Mouse (Mus musculus) midbrain, embryonic 13.5 days (tissue): ENCODE results near the gene Fam76b. TPM values are rescaled to one million over a fixed set of nuclear protein-coding genes. Genes with fewer than 3 reads are reported as not detected.
A peak's percentile ranks its signal among the peaks of the same experiment; 100 is the strongest.

Experiments
- ATAC-seq: fragments of 200-750 bp; cut with Nextera tagmentation; 2 replicates; pipeline ENCODE4 v1.8.0; 2017; ENCODE audit warnings: mild to moderate bottlenecking, moderate TSS enrichment, moderate library complexity
- H3K27ac ChIP-seq: fragments of 300-500 bp; sonication (generic); 2 replicates; pipeline ENCODE4 v1.5.1; 2015; ENCODE audit warnings: inconsistent platforms, mild to moderate bottlenecking, moderate library complexity
- H3K27me3 ChIP-seq: fragments of 300-500 bp; sonication (generic); 2 replicates; pipeline ENCODE4 v1.6.1; 2015; ENCODE audit warnings: mild to moderate bottlenecking, inconsistent platforms
- H3K36me3 ChIP-seq: fragments of 300-500 bp; sonication (generic); 2 replicates; pipeline ENCODE4 v1.6.1; 2015; ENCODE audit warnings: mild to moderate bottlenecking, inconsistent platforms
- H3K4me1 ChIP-seq: fragments of 300-500 bp; sonication (generic); replicated peaks from 2 replicates; pipeline ENCODE4 v1.6.1; 2015; ENCODE audit warnings: inconsistent platforms
- H3K4me2 ChIP-seq: fragments of 300-500 bp; sonication (generic); replicated peaks from 2 replicates; pipeline ENCODE4 v1.6.1; 2015; ENCODE audit warnings: moderate library complexity, mild to moderate bottlenecking, inconsistent platforms
- H3K4me3 ChIP-seq: fragments of 300-500 bp; sonication (generic); replicated peaks from 2 replicates; pipeline ENCODE4 v1.5.1; 2015; ENCODE audit warnings: mild to moderate bottlenecking, inconsistent platforms
- H3K9ac ChIP-seq: fragments of 300-500 bp; sonication (generic); replicated peaks from 2 replicates; pipeline ENCODE4 v1.6.1; 2015; ENCODE audit warnings: mild to moderate bottlenecking, inconsistent platforms
- H3K9me3 ChIP-seq: fragments of 300-500 bp; sonication (generic); 2 replicates; pipeline ENCODE4 v1.6.1; 2016; ENCODE audit warnings: mild to moderate bottlenecking, inconsistent platforms
- WGBS: fragments of 180-500 bp; shearing (Covaris S2); methylation state at CpG from one replicate; pipeline ENCODE4 v1.1.7; 2015; 5-methylcytosine and 5-hydroxymethylcytosine counted together
- polyA plus RNA-seq: library from polyadenylated mRNA; unstranded; fragments of >200 nt; fragmentation: Nextera tagmentation; extraction: Ambion mirVana; gene quantifications from 2 replicates; pipeline ENCODE4 v1.2.1, GENCODE M21; 2015

Fam76b gene
- polyA plus RNA-seq, 1 experiment from 2014 or later: 26.3 TPM

GRCm38 (mm10) chr9:13826832-13827405 is 597 bp upstream of the Fam76b start, which contains the start of gene Cep57:
Gene Cep57, minus strand, starts transcription at chr9:13827107.
- WGBS: under 1% methylated on average over 44 of the region's 44 CpGs
- ATAC-seq: peak; percentile 93
- H3K27ac ChIP-seq: peak within 1 kb of the TSS; percentile 99

GRCm38 (mm10) chr9:13828087-13828441 is 548 bp downstream of the Fam76b start:
- ATAC-seq: no peak
- Histone ChIP-seq H3K4me3 (peak overlapping the region; percentile 83), H3K4me2 (peak overlapping the region; percentile 83), H3K4me1 (peaks cover 44% of the 10 kb centered on the region), H3K9ac (peak overlapping the region; percentile 94), H3K27ac (peak overlapping the region; percentile 99), H3K27me3 (no peaks in the 10 kb centered on the region), H3K36me3 (peaks cover 25% of the 10 kb centered on the region), H3K9me3 (no peaks in the 10 kb centered on the region)
- WGBS: under 1% methylated on average over 23 of the region's 23 CpGs

More at GRCm38 (mm10) chr9:13826832-13827405, 597 bp upstream of the Fam76b start, which contains the start of gene Cep57:
- Histone ChIP-seq H3K4me2 (peak within 1 kb of the TSS; percentile 83), H3K4me3 (peak within 1 kb of the TSS; percentile 83), H3K4me1 (peaks cover 44% of the 10 kb centered on the region), H3K9me3 (no peaks in the 10 kb centered on the region), H3K9ac (peak within 1 kb of the TSS; percentile 94), H3K27me3 (no peaks in the 10 kb centered on the region), H3K36me3 (peaks cover 15% of the 10 kb centered on the region)

GRCm38 (mm10) chr9:13835256-13835655 is 7.7 kb downstream of the Fam76b start:
- 95% methylated on average over 3 of the region's 3 CpGs for WGBS
- Histone ChIP-seq H3K4me3 (no peak overlapping the region), H3K4me2 (no peak overlapping the region), H3K9ac (no peak overlapping the region), H3K9me3 (no peaks in the 10 kb centered on the region), H3K27ac (no peak overlapping the region), H3K4me1 (0 out of 2 replicates have a peak, but pooled peaks cover 10% of the 10 kb centered on the region), H3K27me3 (no peaks in the 10 kb centered on the region), H3K36me3 (peaks cover 78% of the 10 kb centered on the region)
- no peak for ATAC-seq

GRCm38 (mm10) chr9:13836726-13837125 is 9.2 kb downstream of the Fam76b start:
- Histone ChIP-seq H3K36me3 (peaks cover 79% of the 10 kb centered on the region), H3K27me3 (no peaks in the 10 kb centered on the region), H3K9me3 (no peaks in the 10 kb centered on the region), H3K4me3 (no peak overlapping the region), H3K27ac (no peak overlapping the region), H3K4me1 (0 out of 2 replicates have a peak, but pooled peaks cover 3% of the 10 kb centered on the region), H3K9ac (no peak overlapping the region), H3K4me2 (no peak overlapping the region)
- ATAC-seq: no peak
- 91% methylated on average over 2 of the region's 2 CpGs for WGBS

GRCm38 (mm10) chr9:13847591-13847990 is 20.1 kb downstream of the Fam76b start:
- 94% methylated on average over 3 of the region's 3 CpGs for WGBS

GRCm38 (mm10) chr9:13848481-13849480 is 21.3 kb downstream of the Fam76b start:
- ATAC-seq: peak; percentile 84
- no peaks in the 10 kb centered on the region for H3K27me3 ChIP-seq

More at GRCm38 (mm10) chr9:13847591-13847990, 20.1 kb downstream of the Fam76b start:
- no peak for ATAC-seq
- H3K27me3 ChIP-seq: no peaks in the 10 kb centered on the region
- H3K4me3 ChIP-seq: no peak overlapping the region
- H3K4me1 ChIP-seq: no peaks in the 10 kb centered on the region
- no peak overlapping the region for H3K9ac ChIP-seq
- H3K9me3 ChIP-seq: no peaks in the 10 kb centered on the region
- no peak overlapping the region for H3K27ac ChIP-seq
- H3K36me3 ChIP-seq: peaks cover 20% of the 10 kb centered on the region
- no peak overlapping the region for H3K4me2 ChIP-seq

GRCm38 (mm10) chr9:13853876-13854275 is 26.4 kb downstream of the Fam76b start:
- ATAC-seq: no peak

More at GRCm38 (mm10) chr9:13848481-13849480, 21.3 kb downstream of the Fam76b start:
- H3K4me3 ChIP-seq: no peak overlapping the region
- H3K9ac ChIP-seq: no peak overlapping the region
- H3K9me3 ChIP-seq: no peaks in the 10 kb centered on the region
- H3K4me1 ChIP-seq: no peaks in the 10 kb centered on the region
- H3K27ac ChIP-seq: no peak overlapping the region
- whole genome bisulfite sequencing: 82% methylated on average over 10 of the region's 10 CpGs
- H3K4me2 ChIP-seq: no peak overlapping the region
- H3K36me3 ChIP-seq: peaks cover 13% of the 10 kb centered on the region

GRCm38 (mm10) chr9:13856247-13856646 is 28.7 kb downstream of the Fam76b start:
- Histone ChIP-seq H3K4me3 (no peak overlapping the region), H3K27me3 (no peaks in the 10 kb centered on the region), H3K36me3 (no peaks in the 10 kb centered on the region), H3K4me1 (no peaks in the 10 kb centered on the region), H3K4me2 (no peak overlapping the region), H3K9ac (no peak overlapping the region), H3K9me3 (no peaks in the 10 kb centered on the region), H3K27ac (no peak overlapping the region)
- 59% methylated on average over 1 of the region's 1 CpGs for WGBS
- ATAC-seq: no peak

More at GRCm38 (mm10) chr9:13853876-13854275, 26.4 kb downstream of the Fam76b start:
- Histone ChIP-seq H3K4me2 (no peak overlapping the region), H3K27me3 (no peaks in the 10 kb centered on the region), H3K4me3 (no peak overlapping the region), H3K9ac (no peak overlapping the region), H3K27ac (no peak overlapping the region), H3K9me3 (no peaks in the 10 kb centered on the region), H3K36me3 (no peaks in the 10 kb centered on the region), H3K4me1 (no peaks in the 10 kb centered on the region)
- WGBS: 87% methylated on average over 3 of the region's 3 CpGs

- no peak for ATAC-seq
- Histone ChIP-seq H3K4me2 (no peak overlapping the region), H3K27ac (no peak overlapping the region), H3K27me3 (no peaks in the 10 kb centered on the region), H3K4me1 (no peaks in the 10 kb centered on the region), H3K4me3 (no peak overlapping the region), H3K36me3 (no peaks in the 10 kb centered on the region), H3K9ac (no peak overlapping the region), H3K9me3 (no peaks in the 10 kb centered on the region)
- 85% methylated on average over 4 of the region's 4 CpGs for WGBS
Measured at GRCm38 (mm10) chr9:13856777-13857176, 29.3 kb downstream of the Fam76b start.

GRCm38 (mm10) chr9:13867646-13868045 is 40.1 kb downstream of the Fam76b start:
- no peaks in the 10 kb centered on the region for H3K36me3 ChIP-seq
- no peak overlapping the region for H3K4me3 ChIP-seq
- no peaks in the 10 kb centered on the region for H3K9me3 ChIP-seq
- no peaks in the 10 kb centered on the region for H3K27me3 ChIP-seq
- ATAC-seq: no peak
- H3K4me1 ChIP-seq: no peaks in the 10 kb centered on the region
- H3K9ac ChIP-seq: no peak overlapping the region
- H3K27ac ChIP-seq: no peak overlapping the region
- 71% methylated on average over 2 of the region's 2 CpGs for whole genome bisulfite sequencing
- H3K4me2 ChIP-seq: no peak overlapping the region

- Histone ChIP-seq H3K4me1 (no peaks in the 10 kb centered on the region), H3K27ac (no peak overlapping the region), H3K4me3 (no peak overlapping the region), H3K36me3 (no peaks in the 10 kb centered on the region), H3K27me3 (no peaks in the 10 kb centered on the region), H3K9me3 (no peaks in the 10 kb centered on the region), H3K9ac (no peak overlapping the region), H3K4me2 (no peak overlapping the region)
- WGBS: 89% methylated on average over 7 of the region's 7 CpGs
- no peak for ATAC-seq
Measured at GRCm38 (mm10) chr9:13871631-13872030, 44.1 kb downstream of the Fam76b start.

- no peak overlapping the region for H3K27ac ChIP-seq
- H3K4me3 ChIP-seq: no peak overlapping the region
- no peaks in the 10 kb centered on the region for H3K4me1 ChIP-seq
- H3K9ac ChIP-seq: no peak overlapping the region
- no peaks in the 10 kb centered on the region for H3K9me3 ChIP-seq
- no peaks in the 10 kb centered on the region for H3K36me3 ChIP-seq
- no peak overlapping the region for H3K4me2 ChIP-seq
- WGBS: 47% methylated on average over 2 of the region's 2 CpGs
- H3K27me3 ChIP-seq: no peaks in the 10 kb centered on the region
- no peak for ATAC-seq
Measured at GRCm38 (mm10) chr9:13874359-13874758, 46.8 kb downstream of the Fam76b start.
